Mouse (Mus musculus) adrenal gland, adult 8-10 months (tissue): ENCODE data around the gene Snx27. TPM values are rescaled to one million over a fixed set of nuclear protein-coding genes. Genes with fewer than 3 reads are reported as not detected.

ENCODE experiments used
- DNase-seq: peaks from one replicate; pipeline ENCODE4 v3.0.0; 2022
- total RNA-seq, 4 experiments: library from RNA; stranded (reverse); gene quantifications; 2 replicates each; pipeline ENCODE4 v1.2.4; 2022

Gene Snx27
- total RNA-seq, 4 experiments from 2014 or later = 47.4 to 56.8 (median 54.8) TPM

- no peak for DNase-seq
These were observed 17.0 kb downstream of the Snx27 start for GRCm38 (mm10) chr3:94565557-94565956.

- DNase-seq = no peak
These were observed 17.4 kb downstream of the Snx27 start for GRCm38 (mm10) chr3:94565127-94565526.

- no peak for DNase-seq
These were observed 18.0 kb downstream of the Snx27 start for GRCm38 (mm10) chr3:94564356-94565010.

GRCm38 (mm10) chr3:94563163-94563562 lies 19.4 kb downstream of the Snx27 start:
- DNase-seq = no peak

GRCm38 (mm10) chr3:94559931-94560429 lies 22.5 kb downstream of the Snx27 start:
- no peak for DNase-seq

GRCm38 (mm10) chr3:94549041-94549440 lies 33.5 kb downstream of the Snx27 start:
- no peak for DNase-seq

GRCm38 (mm10) chr3:94537187-94537586 lies 45.3 kb downstream of the Snx27 start:
- DNase-seq = no peak

- no peak for DNase-seq
These were observed 48.5 kb downstream of the Snx27 start for GRCm38 (mm10) chr3:94533968-94534367.

- no peak for DNase-seq
These were observed 55.8 kb downstream of the Snx27 start for GRCm38 (mm10) chr3:94526731-94527130.

- no peak for DNase-seq
These were observed 75.9 kb downstream of the Snx27 start for GRCm38 (mm10) chr3:94506664-94507063.

GRCm38 (mm10) chr3:94502243-94502642 lies 80.3 kb downstream of the Snx27 start:
- no peak for DNase-seq

GRCm38 (mm10) chr3:94497162-94497561 lies 85.4 kb downstream of the Snx27 start:
- no peak for DNase-seq

- DNase-seq = no peak
These were observed 94.9 kb downstream of the Snx27 start for GRCm38 (mm10) chr3:94487581-94487980.

GRCm38 (mm10) chr3:94485922-94486321 lies 96.6 kb downstream of the Snx27 start:
- DNase-seq = no peak

GRCm38 (mm10) chr3:94483790-94484439 lies 98.6 kb downstream of the Snx27 start:
- peak; percentile 49 for DNase-seq

- peak; percentile 47 for DNase-seq
These were observed 99.6 kb downstream of the Snx27 start for GRCm38 (mm10) chr3:94482764-94483385.

- no peak for DNase-seq
These were observed 101.1 kb downstream of the Snx27 start for GRCm38 (mm10) chr3:94481429-94481828.

- no peak for DNase-seq
These were observed 102.1 kb downstream of the Snx27 start, which contains the start of gene Riiad1 for GRCm38 (mm10) chr3:94480291-94480884. Riiad1 (minus strand) TSS chr3:94480341.

GRCm38 (mm10) chr3:94479564-94479963 lies 103.0 kb downstream of the Snx27 start:
- no peak for DNase-seq

GRCm38 (mm10) chr3:94478591-94479169 lies 103.8 kb downstream of the Snx27 start:
- DNase-seq = no peak

- no peak for DNase-seq
These were observed 104.5 kb downstream of the Snx27 start, which contains the start of gene Celf3 for GRCm38 (mm10) chr3:94477981-94478422. Celf3 (plus strand) TSS chr3:94478295.

GRCm38 (mm10) chr3:94477444-94477843 lies 105.1 kb downstream of the Snx27 start:
- no peak for DNase-seq
